Mouse (Mus musculus): Measurements from ENCODE around the gene Ttll7.

The Ttll7 gene

DNA sequence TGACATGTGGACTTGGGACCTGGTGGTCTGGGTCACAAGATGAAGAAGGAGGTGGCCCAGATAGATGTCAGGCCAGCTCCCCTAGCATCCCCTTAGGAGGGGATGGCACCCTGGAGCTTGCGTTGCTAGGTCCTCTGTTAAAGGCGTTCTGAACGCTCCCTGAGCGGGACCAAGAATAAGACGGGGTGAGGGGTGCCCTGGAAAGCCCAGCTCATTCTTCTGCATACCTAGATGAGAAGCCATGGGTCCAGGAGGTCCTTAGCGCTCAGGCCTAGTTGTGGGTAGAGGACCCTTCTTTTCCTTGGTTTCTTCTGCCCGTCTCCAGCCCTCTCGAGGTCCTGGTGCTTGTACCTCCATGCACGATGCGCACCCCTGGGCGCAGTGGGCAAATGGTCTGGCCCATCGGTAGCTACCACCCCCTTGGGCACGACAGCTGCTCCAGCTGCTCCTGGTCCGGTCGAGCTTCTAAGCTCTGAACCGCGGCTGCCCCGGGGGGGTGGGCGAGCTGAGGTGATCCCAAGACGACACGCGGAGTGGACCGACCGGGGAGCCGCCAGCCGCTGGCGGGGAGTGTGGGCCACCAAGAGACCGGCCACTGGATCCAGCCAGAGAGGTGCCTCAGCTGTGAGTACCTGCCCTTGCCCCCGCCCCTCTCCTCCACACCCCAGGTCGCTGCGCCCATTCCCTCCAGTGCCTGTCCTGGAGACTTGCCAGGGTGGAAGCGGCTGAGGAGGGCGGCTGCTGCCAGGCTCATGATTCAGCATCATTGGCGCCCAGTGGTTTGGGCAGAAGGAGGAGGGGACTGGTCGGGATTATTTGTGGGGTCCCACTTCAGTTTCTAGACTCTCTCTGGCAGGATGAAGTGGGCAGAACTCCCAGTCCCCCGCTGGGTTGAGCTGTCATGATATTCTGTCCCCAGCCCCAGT is at the start of gene Ttll7:
Gene Ttll7 (plus strand): TSS at position 402 of the 926 bp plus-strand sequence.
- DNase-seq (ENCODE audit: low read depth, low spot score) = peak; percentile 67

- peak; percentile 22 for DNase-seq (ENCODE audit: low read depth, low spot score)
These were observed 39.9 kb upstream of the Ttll7 start for GRCm38 (mm10) chr3:146812041-146812878.

GRCm38 (mm10) chr3:146812901-146813393 is 39.2 kb upstream of the Ttll7 start, which contains the start of gene Prkacb:
Gene Prkacb, minus strand, starts transcription at chr3:146812990.
- DNase-seq (ENCODE audit: low read depth, low spot score) = peak; percentile 80

- DNase-seq (ENCODE audit: low read depth, low spot score) = no peak
These were observed 38.5 kb upstream of the Ttll7 start for GRCm38 (mm10) chr3:146813624-146814023.

DNA sequence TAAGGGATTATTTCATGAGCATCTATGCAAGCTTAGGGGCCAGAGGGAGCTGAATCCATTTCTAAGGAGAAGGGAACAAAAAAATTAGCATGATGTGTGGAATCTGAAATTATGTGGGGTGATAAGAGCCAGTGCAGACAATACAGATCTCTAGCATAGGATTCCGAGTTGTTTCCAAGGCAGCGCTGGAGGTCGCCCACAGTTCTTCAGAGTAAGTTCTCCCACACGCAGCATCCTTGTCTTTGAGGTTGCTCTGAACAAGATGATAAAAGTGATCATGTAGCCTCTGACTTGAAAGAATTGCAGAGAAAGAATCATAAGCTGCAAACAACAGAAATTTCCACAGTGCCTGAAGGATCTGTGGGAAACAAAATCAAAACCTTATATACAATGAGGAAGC is 31.4 kb upstream of the Ttll7 start:
- no peak for DNase-seq (ENCODE audit: low read depth, low spot score)

- DNase-seq (ENCODE audit: low read depth, low spot score) = no peak
These were observed 9.4 kb upstream of the Ttll7 start for GRCm38 (mm10) chr3:146842766-146843165.

DNA sequence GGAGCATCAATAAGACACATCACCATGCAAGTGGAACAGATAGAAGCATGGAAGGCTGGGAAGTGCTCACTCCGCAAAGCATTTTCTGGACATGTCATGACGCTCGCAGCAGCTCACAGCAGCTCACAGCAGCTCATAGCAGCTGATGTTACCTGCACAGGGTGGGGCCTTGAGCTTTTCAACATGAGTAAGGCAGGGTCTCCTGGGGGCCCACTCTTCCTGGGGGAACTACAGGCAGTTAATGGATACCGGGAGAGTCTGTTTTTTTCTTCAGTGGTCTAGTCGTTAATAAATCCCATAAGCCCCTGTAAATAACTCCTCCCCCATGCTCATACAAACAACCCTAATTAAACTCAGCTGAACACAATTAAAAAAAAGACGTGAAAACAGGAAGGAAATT is 8.7 kb upstream of the Ttll7 start:
- DNase-seq (ENCODE audit: low read depth, low spot score) = no peak

DNA sequence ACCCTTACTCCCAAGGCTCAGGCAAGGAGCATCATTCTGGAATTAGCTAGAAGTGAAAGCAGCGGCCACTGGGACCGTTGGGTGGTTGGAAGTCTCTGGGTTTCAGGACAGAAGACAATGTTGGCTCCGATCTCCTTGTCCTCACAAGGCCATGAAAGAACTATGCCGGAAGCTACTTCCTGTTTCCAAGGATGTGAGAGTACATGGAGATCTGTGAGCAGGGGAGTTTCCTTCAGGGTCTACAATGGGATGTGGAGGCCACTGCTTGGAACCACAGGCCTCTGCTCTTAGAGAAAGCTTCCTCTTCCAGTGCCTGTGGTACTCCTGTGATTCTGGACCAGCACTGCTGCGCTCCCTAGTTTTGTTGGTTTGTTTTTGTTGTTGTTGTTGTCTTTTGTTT is 5.9 kb upstream of the Ttll7 start:
- no peak for DNase-seq (ENCODE audit: low read depth, low spot score)

GRCm38 (mm10) chr3:146848112-146848511 is 4.1 kb upstream of the Ttll7 start:
- DNase-seq (ENCODE audit: low read depth, low spot score) = no peak

GRCm38 (mm10) chr3:146849360-146849759 is 2.8 kb upstream of the Ttll7 start:
- DNase-seq (ENCODE audit: low read depth, low spot score) = no peak

- DNase-seq (ENCODE audit: low read depth, low spot score) = no peak
These were observed 2.4 kb downstream of the Ttll7 start for GRCm38 (mm10) chr3:146854473-146855087.

- no peak for DNase-seq (ENCODE audit: low read depth, low spot score)
These were observed 5.2 kb downstream of the Ttll7 start for GRCm38 (mm10) chr3:146857373-146857772.

- no peak for DNase-seq (ENCODE audit: low read depth, low spot score)
These were observed 8.1 kb downstream of the Ttll7 start for GRCm38 (mm10) chr3:146860308-146860707.

- DNase-seq (ENCODE audit: low read depth, low spot score) = no peak
These were observed 14.4 kb downstream of the Ttll7 start for GRCm38 (mm10) chr3:146866563-146866962.

DNA sequence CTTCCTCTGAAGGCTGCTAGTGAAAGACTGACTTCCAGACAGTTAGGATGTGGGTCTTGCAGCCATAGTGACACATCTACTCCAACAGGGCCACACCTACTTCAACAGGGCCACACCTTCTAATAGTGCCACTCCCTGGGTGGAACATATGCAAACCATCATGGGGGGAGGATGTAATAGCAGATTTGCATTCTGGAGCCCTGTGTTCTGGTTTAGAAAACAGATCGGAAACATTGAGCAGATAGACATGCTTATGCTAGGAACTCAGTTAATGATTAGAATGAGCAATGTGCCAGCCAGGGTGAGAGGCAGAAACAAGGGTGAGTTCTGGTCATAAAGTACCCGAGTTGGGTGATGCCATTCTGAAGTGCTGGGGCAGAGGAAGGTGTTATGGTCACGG is 19.8 kb downstream of the Ttll7 start:
- DNase-seq (ENCODE audit: low read depth, low spot score) = no peak

DNA sequence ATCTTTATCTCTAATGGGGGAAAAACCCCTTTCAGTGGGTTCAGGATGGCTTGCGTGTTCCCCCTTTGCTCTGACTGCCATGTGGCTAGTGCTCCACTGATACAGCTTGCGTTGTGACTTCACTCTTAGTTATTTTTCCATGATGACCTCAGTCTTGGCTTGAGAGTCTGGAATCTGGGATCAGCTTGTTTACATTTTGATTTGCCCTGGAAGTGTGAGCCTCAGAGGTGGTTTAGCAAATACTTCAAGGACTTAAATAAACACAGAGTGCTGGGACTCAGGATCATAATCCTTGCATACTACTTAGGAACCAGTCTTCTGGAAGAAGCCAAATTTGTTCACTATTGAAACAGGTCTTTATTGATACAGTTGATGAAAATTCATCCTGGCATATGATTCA is 23.8 kb downstream of the Ttll7 start:
- DNase-seq (ENCODE audit: low read depth, low spot score) = no peak

DNA sequence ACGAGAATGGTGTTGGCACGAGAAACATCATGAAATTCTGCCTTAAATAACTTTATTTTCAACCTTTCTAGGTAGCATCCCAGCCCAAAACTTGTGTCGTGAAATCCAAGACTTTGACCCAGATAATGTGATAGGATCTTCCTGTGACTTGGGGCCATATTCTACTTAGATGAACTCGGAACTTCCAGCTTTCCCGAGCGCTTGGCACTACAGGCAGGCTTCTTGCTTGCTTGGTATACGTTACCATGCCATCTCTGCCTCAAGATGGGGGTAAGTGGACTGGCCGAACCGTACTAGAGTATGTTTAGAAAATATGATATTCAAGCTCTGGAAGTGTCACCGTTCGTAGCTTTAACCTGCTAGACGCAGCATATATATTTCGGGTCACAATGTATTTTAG is 41.8 kb downstream of the Ttll7 start:
- DNase-seq (ENCODE audit: low read depth, low spot score) = no peak

GRCm38 (mm10) chr3:146896581-146896980 is 44.4 kb downstream of the Ttll7 start:
- DNase-seq (ENCODE audit: low read depth, low spot score) = no peak

DNA sequence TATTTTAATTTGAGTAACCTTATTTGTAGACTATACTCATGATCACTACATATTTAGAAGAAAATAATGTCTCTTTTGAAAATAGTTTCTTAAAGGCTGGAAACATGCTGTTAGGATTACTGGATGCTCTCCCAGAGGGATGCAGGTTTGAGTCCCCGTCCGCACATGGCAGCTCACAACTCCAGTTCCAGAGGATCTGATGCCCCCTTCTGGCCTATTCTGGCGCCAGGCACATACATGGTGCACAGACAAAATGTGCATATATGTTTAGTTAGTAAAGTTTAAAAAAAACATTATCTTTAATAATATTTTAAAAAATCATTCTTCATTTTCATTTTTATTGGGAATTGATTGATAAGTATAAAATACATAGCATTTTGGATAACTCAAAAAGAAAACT is 47.9 kb downstream of the Ttll7 start:
- DNase-seq (ENCODE audit: low read depth, low spot score) = no peak

DNA sequence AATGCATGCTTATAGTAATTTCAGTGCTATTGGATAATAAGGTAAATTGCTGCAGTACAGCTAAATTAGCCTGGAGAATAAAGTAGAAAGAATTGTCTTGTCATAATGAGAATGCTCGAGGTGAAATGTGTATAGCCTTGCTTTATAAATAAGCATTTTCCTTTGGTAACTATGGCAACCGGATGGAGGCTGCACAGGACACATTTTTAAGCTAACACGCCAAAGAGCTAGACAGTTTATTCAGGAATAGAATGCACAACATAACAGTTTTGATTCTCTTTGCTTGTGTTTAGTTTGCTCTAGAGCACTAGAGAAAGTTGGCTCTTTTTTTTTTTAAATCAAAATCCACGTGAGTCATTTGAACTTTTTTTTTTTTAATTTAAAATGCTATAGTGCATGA is 49.6 kb downstream of the Ttll7 start:
- no peak for DNase-seq (ENCODE audit: low read depth, low spot score)

DNA sequence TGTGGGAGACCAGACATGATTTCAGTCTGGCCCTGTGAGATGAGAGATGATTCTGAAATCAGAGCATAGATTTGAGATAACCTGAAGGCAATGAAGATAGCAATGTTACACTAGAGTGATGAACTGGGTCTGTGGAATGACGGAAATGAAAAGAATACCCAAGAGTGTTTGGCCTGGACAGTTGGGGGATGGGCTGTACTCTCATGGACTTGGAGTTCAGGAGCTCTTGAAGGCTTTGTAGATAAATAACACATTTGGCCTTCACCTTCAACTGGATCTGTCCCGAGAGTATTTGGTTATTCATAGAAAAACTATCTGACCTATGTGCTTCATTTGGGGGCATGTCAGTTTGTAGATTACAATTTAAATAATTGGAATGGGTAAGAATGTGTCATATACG is 53.4 kb downstream of the Ttll7 start:
- no peak for DNase-seq (ENCODE audit: low read depth, low spot score)

GRCm38 (mm10) chr3:146908922-146909321 is 56.8 kb downstream of the Ttll7 start:
- DNase-seq (ENCODE audit: low read depth, low spot score) = no peak
